Mouse (Mus musculus) heart, embryonic 10.5 days (tissue): ENCODE measurements at regions not wholly inside any gene's neighbourhood (a gene's known extent, or its start where the extent isn't known, plus 50 kb on each side); places are given as distances from the start of the nearest gene placed in this dataset.

Experiments used
- DNase-seq: peaks from one replicate; pipeline ENCODE4 v3.0.0-alpha.2; 2017; ENCODE audit warnings: low spot score
- H3K27ac ChIP-seq: fragments of 300-500 bp; sonication (generic); 2 replicates; pipeline ENCODE4 v1.5.1; 2016; ENCODE audit warnings: mild to moderate bottlenecking
- H3K27me3 ChIP-seq: fragments of 300-500 bp; sonication (generic); 2 replicates; pipeline ENCODE4 v1.6.1; 2016; ENCODE audit warnings: mild to moderate bottlenecking; ENCODE audit not compliant: poor library complexity, insufficient read depth, severe bottlenecking
- H3K36me3 ChIP-seq: fragments of 300-500 bp; sonication (generic); 2 replicates; pipeline ENCODE4 v1.6.1; 2016; ENCODE audit warnings: mild to moderate bottlenecking, moderate library complexity
- H3K4me1 ChIP-seq: fragments of 300-500 bp; sonication (generic); 2 replicates; pipeline ENCODE4 v1.6.1; 2016; ENCODE audit warnings: mild to moderate bottlenecking
- H3K4me3 ChIP-seq: fragments of 300-500 bp; sonication (generic); 2 replicates; pipeline ENCODE4 v1.5.1; 2016; ENCODE audit warnings: mild to moderate bottlenecking, moderate library complexity
- H3K9me3 ChIP-seq: fragments of 300-500 bp; sonication (generic); 2 replicates; pipeline ENCODE4 v1.6.1; 2016; ENCODE audit warnings: mild to moderate bottlenecking, moderate library complexity
- WGBS: fragments of 180-500 bp; shearing (Covaris S2); methylation state at CpG from one replicate; pipeline ENCODE4 v1.1.7; 2016; 5-methylcytosine and 5-hydroxymethylcytosine counted together

DNA sequence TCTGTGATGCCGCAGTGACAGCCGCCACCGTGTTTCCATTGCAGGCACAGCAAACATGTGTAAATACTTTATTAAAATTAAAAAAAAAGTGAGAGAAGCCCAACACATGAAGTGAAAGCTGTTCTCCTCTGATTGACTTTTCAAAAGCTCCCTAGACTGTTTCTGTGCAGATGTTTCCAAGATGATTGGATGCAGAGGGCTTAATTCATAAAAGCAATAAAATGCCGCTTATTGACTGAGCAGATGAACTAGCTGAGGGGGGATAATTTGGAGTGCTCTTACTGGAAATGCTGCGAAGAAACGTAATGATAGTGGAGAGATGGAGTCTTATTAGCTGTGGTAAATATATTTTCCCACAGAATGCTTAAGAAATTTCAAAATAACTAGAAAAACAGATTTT is 170.4 kb downstream of the Rnf144a start:
- 88% methylated on average over 6 of the region's 6 CpGs for WGBS
- H3K27ac ChIP-seq = no peak overlapping the region
- H3K27me3 ChIP-seq = no peaks in the 10 kb centered on the region
- H3K4me3 ChIP-seq = no peak overlapping the region
- H3K36me3 ChIP-seq = no peaks in the 10 kb centered on the region
- DNase-seq = no peak
- no peaks in the 10 kb centered on the region for H3K9me3 ChIP-seq
- no peaks in the 10 kb centered on the region for H3K4me1 ChIP-seq

DNA sequence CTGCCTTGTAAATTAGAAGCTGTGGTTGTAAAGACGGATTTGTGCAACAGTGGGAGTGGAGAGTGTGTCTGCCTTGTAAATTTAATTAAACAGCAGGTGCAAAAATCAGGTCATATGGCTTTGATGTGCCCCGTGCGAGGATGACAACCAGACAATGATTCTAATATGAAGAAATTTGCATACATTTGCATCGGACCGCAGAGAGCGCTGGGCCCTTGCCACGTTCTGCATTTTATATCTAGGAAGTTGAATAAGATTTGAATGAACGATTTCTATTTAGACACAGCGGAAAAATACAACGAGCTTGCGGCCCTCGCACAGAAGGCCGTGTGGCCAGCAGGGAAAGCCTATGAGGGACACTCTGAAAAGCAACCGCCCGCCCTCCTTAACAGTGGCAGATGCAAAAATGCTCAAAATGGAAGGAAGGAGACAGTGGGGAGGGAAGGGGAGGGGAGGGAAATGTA is 187.5 kb downstream of the Rnf144a start:
- 87% methylated on average over 15 of the region's 15 CpGs for WGBS
- Histone ChIP-seq H3K36me3 (no peaks in the 10 kb centered on the region), H3K4me1 (no peaks in the 10 kb centered on the region), H3K9me3 (no peaks in the 10 kb centered on the region), H3K27me3 (no peaks in the 10 kb centered on the region), H3K27ac (no peak overlapping the region), H3K4me3 (no peak overlapping the region)
- DNase-seq = no peak

DNA sequence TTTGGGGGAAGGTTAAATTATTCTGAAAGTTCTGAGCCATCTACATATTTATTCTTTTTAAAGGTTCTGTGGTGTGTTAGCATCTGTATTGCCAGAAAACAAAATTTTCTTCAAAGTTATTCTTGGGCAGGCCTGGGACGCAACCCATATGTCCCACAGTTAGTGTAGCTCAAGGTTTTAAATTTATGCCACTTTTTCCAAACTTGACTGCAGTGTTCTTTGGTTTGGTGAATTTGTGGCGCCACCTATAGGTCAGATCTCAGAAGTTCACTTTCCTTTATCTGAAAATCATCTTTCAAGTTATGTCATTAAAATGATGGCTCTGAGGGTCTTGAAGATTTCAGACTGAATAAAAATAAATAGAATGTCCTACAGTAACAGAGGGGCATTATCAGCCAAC is 188.7 kb downstream of the Rnf144a start:
- WGBS = 16% methylated on average over 2 of the region's 2 CpGs
- no peaks in the 10 kb centered on the region for H3K36me3 ChIP-seq
- no peak overlapping the region for H3K4me3 ChIP-seq
- no peak for DNase-seq
- no peaks in the 10 kb centered on the region for H3K9me3 ChIP-seq
- H3K4me1 ChIP-seq = no peaks in the 10 kb centered on the region
- no peaks in the 10 kb centered on the region for H3K27me3 ChIP-seq
- H3K27ac ChIP-seq = no peak overlapping the region

DNA sequence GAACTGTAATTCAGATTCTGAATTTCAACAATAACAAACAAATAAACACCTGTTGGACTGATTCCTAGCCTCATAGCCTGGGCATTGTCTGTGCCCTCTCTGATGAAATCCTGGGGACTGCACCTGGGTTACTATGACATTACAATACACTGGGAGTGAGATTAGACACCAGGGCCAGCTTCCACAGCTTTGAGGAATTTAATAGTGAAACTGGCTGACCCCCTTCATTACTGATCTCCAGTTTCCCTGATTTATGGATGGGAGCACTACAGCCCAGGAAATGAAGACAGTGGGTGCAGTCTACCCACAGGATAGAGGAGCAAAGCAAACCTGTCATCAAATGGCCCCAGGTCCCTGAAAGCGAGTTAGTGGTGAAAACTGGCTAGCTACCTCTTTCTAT is 202.6 kb downstream of the Rnf144a start:
- no peaks in the 10 kb centered on the region for H3K4me1 ChIP-seq
- no peak for DNase-seq
- 68% methylated on average over 1 of the region's 1 CpGs for WGBS
- no peak overlapping the region for H3K4me3 ChIP-seq
- no peaks in the 10 kb centered on the region for H3K36me3 ChIP-seq
- H3K27ac ChIP-seq = no peak overlapping the region
- H3K27me3 ChIP-seq = no peaks in the 10 kb centered on the region
- H3K9me3 ChIP-seq = no peaks in the 10 kb centered on the region

DNA sequence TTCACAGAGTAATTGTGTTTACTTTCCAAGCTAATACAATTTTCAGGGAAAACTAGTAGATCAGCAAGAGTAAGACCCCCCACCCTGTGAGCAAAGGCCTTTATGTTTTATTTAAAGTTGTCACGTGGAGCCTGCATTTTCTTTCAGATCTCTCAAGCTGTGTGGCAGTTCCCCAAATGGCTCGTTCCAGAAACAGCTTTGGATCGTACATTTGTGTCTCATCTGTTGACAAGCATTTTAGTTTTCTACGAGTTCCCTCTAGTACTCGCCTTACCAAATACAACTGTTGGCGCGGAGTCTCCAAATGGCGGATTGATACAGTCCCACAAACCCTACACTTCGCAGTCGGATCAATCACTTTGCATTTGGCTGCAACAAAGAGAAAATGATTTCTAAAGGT is 203.6 kb downstream of the Rnf144a start:
- Histone ChIP-seq H3K4me1 (no peaks in the 10 kb centered on the region), H3K4me3 (no peak overlapping the region), H3K27ac (no peak overlapping the region), H3K27me3 (no peaks in the 10 kb centered on the region), H3K9me3 (no peaks in the 10 kb centered on the region), H3K36me3 (no peaks in the 10 kb centered on the region)
- no peak for DNase-seq
- WGBS = 84% methylated on average over 10 of the region's 10 CpGs

DNA sequence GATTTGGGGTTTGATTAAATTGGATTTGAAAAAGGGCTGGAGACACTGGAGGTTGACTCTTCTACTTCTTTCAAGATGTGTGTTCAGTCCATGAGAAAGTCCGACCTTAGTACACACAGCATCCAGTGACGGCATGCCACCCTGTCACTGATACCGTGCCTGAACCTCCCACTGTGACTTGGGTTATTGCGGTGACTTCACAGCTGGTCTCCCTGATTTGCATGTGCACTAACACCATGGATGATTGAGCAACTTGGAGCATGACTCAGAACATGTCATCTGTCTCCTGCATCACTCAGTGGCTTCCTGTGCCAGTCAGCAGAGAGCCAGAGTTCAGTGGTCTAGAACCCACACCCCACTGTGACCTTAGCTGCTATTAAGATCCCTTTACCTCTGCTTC is 208.3 kb downstream of the Rnf144a start:
- no peak overlapping the region for H3K4me3 ChIP-seq
- H3K9me3 ChIP-seq = no peaks in the 10 kb centered on the region
- H3K36me3 ChIP-seq = no peaks in the 10 kb centered on the region
- 0 out of 2 replicates have a peak, but pooled peaks cover 5% of the 10 kb centered on the region for H3K4me1 ChIP-seq
- no peak for DNase-seq
- no peak overlapping the region for H3K27ac ChIP-seq
- H3K27me3 ChIP-seq = no peaks in the 10 kb centered on the region; the same call in 1 of the 2 replicates
- 79% methylated on average over 4 of the region's 4 CpGs for WGBS

DNA sequence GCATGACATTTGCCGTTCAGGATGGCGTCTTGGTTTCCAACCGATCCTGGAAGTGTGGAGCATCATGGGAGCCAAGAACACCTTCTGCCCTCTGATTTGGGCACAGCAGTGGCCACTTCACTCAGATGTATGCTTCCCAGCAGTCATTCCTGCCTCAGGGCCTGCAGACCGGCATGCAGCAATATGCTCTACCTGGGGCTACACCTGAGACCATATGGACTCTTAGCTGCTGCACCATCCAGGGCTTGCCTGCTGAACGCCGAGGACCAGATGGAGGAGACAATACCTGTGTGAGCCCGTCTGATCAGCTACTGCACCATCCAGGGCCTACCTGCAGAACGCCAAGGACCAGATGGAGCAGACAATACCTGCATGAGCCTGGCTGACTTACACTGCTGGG is 209.0 kb downstream of the Rnf144a start:
- 83% methylated on average over 8 of the region's 8 CpGs for WGBS
- 0 out of 2 replicates have a peak, but pooled peaks cover 5% of the 10 kb centered on the region for H3K4me1 ChIP-seq
- DNase-seq = no peak
- H3K36me3 ChIP-seq = no peaks in the 10 kb centered on the region
- H3K27me3 ChIP-seq = no peaks in the 10 kb centered on the region; the same call in 1 of the 2 replicates
- no peaks in the 10 kb centered on the region for H3K9me3 ChIP-seq
- H3K4me3 ChIP-seq = no peak overlapping the region
- H3K27ac ChIP-seq = no peak overlapping the region

DNA sequence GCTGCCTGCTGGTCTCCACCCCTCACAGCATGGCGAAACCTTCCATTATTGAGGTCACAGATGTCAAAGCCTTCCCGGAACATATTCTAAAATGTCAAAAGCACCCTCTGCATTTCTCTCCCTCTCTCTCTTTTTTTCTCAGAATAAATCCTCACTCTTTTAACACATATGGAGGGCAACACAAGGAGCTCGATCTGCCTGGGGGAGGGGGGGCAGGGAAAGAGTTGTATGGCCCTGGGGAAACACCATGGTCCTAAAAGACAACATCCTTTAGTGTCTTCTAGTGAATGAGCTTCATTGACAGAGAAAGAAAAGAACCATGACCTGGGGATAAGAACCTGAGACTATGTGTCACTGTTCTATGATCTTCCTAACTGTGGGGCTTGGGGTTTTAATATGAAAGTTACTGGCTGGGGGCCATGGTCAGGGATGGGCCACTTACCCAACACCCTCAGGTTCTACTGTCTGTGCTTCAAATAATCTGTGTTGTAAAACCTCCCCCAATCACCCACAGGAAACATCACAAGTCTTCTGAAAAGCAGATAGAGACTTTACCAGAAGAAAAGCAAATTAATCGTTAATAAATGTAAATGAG is 223.0 kb downstream of the Rnf144a start:
- Histone ChIP-seq H3K36me3 (no peaks in the 10 kb centered on the region), H3K4me3 (no peak overlapping the region), H3K4me1 (peaks cover 12% of the 10 kb centered on the region; the same call in 1 of the 2 replicates), H3K9me3 (no peaks in the 10 kb centered on the region), H3K27ac (no peak overlapping the region), H3K27me3 (no peaks in the 10 kb centered on the region)
- 54% methylated on average over 4 of the region's 4 CpGs for WGBS
- no peak for DNase-seq

DNA sequence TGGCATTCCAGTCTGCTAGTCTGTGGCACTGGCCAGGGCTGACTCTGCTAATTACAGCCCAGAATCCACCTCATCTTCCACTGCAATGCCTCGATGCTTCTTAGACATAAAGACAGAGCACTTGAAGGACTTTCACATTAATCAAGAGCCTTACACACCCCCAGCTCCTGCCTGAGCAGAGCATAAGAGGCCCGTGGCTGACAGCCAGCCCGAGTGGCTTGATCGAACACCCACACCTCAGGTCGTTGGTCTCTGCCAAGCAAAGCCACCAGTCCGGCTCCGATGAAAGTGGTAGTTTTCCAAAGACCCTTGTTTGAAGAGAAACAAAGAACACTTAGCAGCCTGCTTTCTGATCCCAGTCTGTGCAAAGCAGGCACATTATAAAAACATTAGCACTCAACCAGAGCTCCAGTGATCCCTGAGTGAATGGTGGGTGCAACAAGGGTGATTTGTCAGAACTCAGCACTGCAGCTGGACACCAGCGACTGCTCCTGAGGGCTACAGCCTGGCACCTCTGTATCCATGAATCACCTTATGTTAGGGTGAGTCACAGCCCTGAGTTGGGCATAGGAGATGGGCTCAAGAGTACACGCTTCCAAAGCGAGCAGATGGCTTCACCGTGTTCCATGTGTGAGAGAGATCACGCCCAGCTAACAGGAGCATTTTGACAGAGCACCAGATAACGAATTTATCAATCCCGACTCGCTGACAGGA is 223.6 kb downstream of the Rnf144a start:
- Histone ChIP-seq H3K4me3 (no peak overlapping the region), H3K36me3 (no peaks in the 10 kb centered on the region), H3K27ac (0 out of 2 replicates have a peak overlapping the region, but pooled peaks have one; percentile 16), H3K27me3 (no peaks in the 10 kb centered on the region), H3K9me3 (no peaks in the 10 kb centered on the region), H3K4me1 (peaks cover 12% of the 10 kb centered on the region; the same call in 1 of the 2 replicates)
- WGBS = 45% methylated on average over 15 of the region's 15 CpGs
- no peak for DNase-seq

DNA sequence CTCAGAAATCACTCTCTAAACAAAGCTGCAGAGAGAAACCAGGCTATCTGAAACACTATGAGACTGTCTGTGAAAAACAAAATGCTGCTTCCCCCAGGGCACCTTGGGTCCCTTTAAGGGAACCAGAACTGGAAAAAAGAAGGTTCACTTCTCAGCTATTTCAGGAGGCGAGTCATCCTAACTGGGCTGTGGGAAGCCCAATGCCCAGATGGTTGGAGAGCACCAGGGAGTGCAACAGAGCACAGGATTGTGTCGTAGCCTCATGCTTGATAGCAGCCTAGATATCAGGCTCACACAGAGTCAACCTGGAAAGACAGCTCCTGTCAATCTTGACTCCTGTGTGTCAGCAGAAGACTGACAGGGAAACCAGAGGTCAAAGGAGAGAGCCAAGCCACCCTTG is 226.1 kb downstream of the Rnf144a start:
- Histone ChIP-seq H3K27ac (no peak overlapping the region), H3K4me3 (no peak overlapping the region), H3K9me3 (no peaks in the 10 kb centered on the region), H3K36me3 (no peaks in the 10 kb centered on the region), H3K27me3 (no peaks in the 10 kb centered on the region), H3K4me1 (peaks cover 12% of the 10 kb centered on the region; the same call in 1 of the 2 replicates)
- no peak for DNase-seq
- WGBS = 49% methylated on average over 2 of the region's 2 CpGs

DNA sequence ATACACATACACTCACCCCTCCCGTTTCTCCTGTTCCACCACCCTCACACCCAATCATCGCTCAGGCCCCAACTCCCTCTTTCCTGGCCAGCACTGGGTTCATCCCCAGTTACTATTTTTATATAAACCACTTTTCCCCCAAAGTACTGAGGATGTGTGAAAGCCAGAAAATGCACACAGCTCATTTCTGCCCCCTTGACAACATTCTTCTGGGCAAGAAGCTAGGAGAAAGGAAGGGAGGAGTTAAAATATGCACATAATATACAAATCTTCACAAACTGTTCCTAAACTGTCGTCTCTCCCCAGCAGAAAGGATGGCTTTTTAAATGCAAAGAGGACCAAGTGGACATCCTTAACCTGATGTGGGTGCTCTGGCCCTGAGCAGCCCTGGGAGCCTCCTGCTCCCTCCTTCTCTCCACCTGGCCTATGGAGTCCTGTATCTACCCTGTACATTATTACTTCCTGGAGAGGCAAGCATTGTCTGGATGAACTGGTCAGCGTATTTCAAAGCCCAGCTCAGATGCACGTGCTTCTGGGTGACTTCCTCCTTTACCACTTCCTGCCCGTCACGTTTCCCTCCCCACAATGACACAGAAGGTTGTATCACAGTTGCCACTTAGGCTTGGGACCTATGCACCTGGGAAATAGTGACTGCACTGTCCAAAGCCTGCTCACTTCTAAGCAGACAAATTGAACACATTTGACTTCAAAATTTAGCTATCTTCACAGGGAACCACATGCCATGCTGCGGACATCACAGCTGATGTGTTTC is 227.8 kb downstream of the Rnf144a start:
- no peak for DNase-seq
- H3K4me1 ChIP-seq = peaks cover 12% of the 10 kb centered on the region; the same call in 1 of the 2 replicates
- no peak overlapping the region for H3K4me3 ChIP-seq
- 73% methylated on average over 8 of the region's 8 CpGs for WGBS
- no peaks in the 10 kb centered on the region for H3K27me3 ChIP-seq
- H3K27ac ChIP-seq = no peak overlapping the region
- H3K36me3 ChIP-seq = no peaks in the 10 kb centered on the region
- H3K9me3 ChIP-seq = no peaks in the 10 kb centered on the region

DNA sequence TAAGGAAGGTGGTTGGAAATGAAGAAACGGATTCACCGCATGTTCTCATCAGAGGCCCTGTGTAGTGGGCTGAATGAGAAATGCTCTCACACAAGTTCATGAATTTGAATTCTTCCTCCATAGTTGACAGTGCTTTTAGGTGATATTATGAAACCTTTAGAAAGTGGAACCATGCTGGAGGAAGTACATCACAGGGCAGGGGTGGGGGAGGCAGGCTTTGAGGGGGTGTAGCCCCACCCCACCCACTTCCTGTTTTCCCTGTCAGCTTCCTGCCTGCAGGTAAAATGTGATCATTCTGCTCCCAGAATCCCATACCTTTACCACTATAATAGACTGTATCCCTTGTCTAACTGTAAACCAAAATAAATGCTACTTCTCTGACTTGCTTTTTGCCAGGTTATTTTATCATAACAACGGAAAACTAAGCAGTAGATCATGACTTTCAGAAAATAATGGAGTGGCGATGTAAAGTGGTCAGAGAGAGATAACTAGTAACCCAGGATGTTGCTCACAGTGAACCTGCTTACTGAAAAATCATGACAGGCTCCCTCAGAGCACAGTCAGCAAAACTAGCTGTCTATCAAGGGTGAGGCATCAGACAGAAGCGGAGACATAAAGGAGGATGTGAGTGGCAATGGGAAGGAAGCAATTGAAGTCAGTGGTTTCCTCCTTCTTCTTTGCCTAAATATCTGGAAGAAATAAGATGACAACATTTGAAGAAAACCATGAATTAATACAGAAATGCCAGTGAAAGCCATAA is 230.2 kb downstream of the Rnf144a start:
- 79% methylated on average over 5 of the region's 5 CpGs for WGBS
- no peak overlapping the region for H3K4me3 ChIP-seq

More for the DNA sequence above, 230.2 kb downstream of the Rnf144a start:
- Histone ChIP-seq H3K27ac (no peak overlapping the region), H3K9me3 (no peaks in the 10 kb centered on the region), H3K4me1 (no peaks in the 10 kb centered on the region), H3K36me3 (no peaks in the 10 kb centered on the region), H3K27me3 (no peaks in the 10 kb centered on the region)
- no peak for DNase-seq
